Mouse (Mus musculus) spleen, adult 2 months (tissue): Measurements from ENCODE around the gene Fkbp9. TPM values are rescaled to one million over a fixed set of nuclear protein-coding genes. Genes with fewer than 3 reads are reported as not detected.

Source experiments
- DNase-seq, 2 experiments: peaks; one replicate each; pipeline versions ENCODE4 v3.0.0 to v3.0.0-alpha.2; 2012 to 2021; ENCODE audit warnings: low spot score in 2 of 2, low read depth in 1 of 2
- H3K27ac ChIP-seq: fragments of 200-500 bp; 2 replicates; pipeline ENCODE4 v1.5.1; 2012; ENCODE audit warnings: low read length, inconsistent platforms; ENCODE audit not compliant: insufficient read depth
- H3K27me3 ChIP-seq: fragments of 200-500 bp; 2 replicates; pipeline ENCODE4 v1.6.1; 2012; ENCODE audit warnings: mild to moderate bottlenecking, moderate library complexity, low read length, inconsistent platforms; ENCODE audit not compliant: control insufficient read depth, insufficient read depth
- H3K36me3 ChIP-seq: fragments of 200-500 bp; 2 replicates; pipeline ENCODE4 v1.6.1; 2012; ENCODE audit warnings: mild to moderate bottlenecking, low read length, inconsistent platforms; ENCODE audit not compliant: control insufficient read depth, insufficient read depth
- H3K4me1 ChIP-seq: fragments of 200-500 bp; 2 replicates; pipeline ENCODE4 v1.6.1; 2011; ENCODE audit warnings: inconsistent platforms; ENCODE audit not compliant: control insufficient read depth, insufficient read depth, insufficient read length
- H3K4me3 ChIP-seq: fragments of 200-500 bp; 2 replicates; pipeline ENCODE4 v1.5.1; 2011; ENCODE audit warnings: mild to moderate bottlenecking, inconsistent platforms; ENCODE audit not compliant: insufficient read depth, insufficient read length; ENCODE audit errors: extremely low read depth
- CTCF ChIP-seq: fragments of 200-500 bp; IDR thresholded peaks from 2 replicates; pipeline ENCODE4 v1.5.1; 2011; ENCODE audit warnings: mild to moderate bottlenecking, inconsistent platforms; ENCODE audit not compliant: insufficient read depth, insufficient read length, insufficient replicate concordance; ENCODE audit errors: extremely low read depth
- POLR2A ChIP-seq: fragments of 200-500 bp; IDR thresholded peaks from 2 replicates; pipeline ENCODE4 v1.6.1; 2011; ENCODE audit warnings: low read depth, low read length, inconsistent platforms
- WGBS: fragments of 180-500 bp; shearing (Covaris S2); methylation state at CpG from one replicate; pipeline ENCODE4 v1.1.7; 2018; 5-methylcytosine and 5-hydroxymethylcytosine counted together
- polyA plus RNA-seq: library from polyadenylated mRNA; depleted of rRNA; stranded (reverse); fragments of >200 nt; gene quantifications from 2 replicates; pipeline ENCODE4 v1.2.3, GENCODE M21; 2012

Fkbp9 gene
- polyA plus RNA-seq, 1 experiment: 6.7 TPM

DNA sequence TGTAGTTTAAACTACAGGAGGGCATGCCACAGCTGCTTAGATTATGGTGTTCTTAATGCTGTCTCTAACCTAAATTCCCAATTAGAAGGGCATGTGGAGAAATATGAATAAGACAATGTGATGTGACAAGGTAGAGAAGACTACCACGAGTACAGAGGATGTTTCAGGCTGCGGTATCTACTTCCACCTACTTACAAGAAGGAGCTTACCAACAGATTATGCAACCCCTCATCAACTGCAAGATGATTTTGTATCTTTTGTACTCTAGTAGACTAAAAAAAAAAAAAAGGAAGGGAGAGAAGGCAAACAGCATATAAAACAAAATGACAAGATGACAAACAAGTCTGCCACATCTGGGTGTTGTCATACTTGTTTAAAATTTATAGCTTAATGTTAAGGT, 76.5 kb downstream of the Fkbp9 start:
- H3K4me1 ChIP-seq: no peaks in the 10 kb centered on the region

DNA sequence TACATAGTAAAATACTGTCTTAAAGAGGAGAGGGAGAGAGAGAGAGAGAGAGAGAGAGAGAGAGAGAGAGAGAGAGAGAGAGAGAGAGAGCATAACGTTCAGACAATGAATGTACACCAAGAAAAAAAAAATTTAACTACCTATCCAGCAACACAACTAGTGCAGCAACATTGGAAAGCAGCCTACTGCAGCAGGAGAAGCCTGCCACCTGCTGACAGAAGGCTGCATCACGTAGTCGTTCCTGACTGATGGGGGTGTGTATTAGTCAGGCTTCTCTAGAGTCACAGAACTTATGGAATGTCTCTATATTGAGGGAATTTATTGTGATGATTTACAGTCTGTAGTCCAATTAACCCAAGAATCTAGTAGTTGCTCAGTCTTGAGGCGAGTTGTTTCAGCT, 77.1 kb downstream of the Fkbp9 start:
- Histone ChIP-seq H3K27ac (no peak overlapping the region), H3K36me3 (no peaks in the 10 kb centered on the region), H3K27me3 (no peaks in the 10 kb centered on the region), H3K4me1 (no peaks in the 10 kb centered on the region), H3K4me3 (no peak overlapping the region)
- 20% methylated on average over 4 of the region's 4 CpGs for WGBS
- DNase-seq: peak; percentile 31 to 65
- TF ChIP-seq CTCF: peak; percentile 81; the same call in 1 of the 2 replicates
- TF ChIP-seq POLR2A: no peak

More for the DNA sequence above, 76.5 kb downstream of the Fkbp9 start:
- Histone ChIP-seq H3K27me3 (no peaks in the 10 kb centered on the region), H3K27ac (no peak overlapping the region), H3K4me3 (no peak overlapping the region), H3K36me3 (no peaks in the 10 kb centered on the region)
- TF ChIP-seq CTCF (no peak), POLR2A (no peak)
- 74% methylated on average over 2 of the region's 2 CpGs for WGBS
- no peak for DNase-seq

DNA sequence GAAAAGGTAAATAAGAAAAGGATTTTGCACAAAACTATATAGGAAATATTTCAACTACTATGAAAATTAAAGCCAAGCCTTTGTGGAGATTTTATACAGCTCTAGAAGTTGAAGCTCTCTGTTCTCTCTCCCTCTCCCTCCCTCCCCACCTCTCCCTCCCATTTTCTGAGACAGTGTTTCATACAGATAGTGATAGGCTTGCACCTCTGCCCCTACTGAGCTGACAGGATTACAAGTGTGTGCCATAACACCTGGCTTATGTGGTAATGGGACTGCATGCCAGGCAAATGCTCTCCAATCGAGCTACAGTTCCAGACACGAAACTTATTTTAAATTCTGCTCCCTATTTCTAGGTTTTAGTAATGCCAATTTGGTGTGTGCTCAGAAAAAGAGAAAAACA, 79.1 kb downstream of the Fkbp9 start:
- no peaks in the 10 kb centered on the region for H3K36me3 ChIP-seq
- H3K4me1 ChIP-seq: no peaks in the 10 kb centered on the region
- 67% methylated on average over 2 of the region's 2 CpGs for whole genome bisulfite sequencing
- no peaks in the 10 kb centered on the region for H3K27me3 ChIP-seq
- H3K27ac ChIP-seq: no peak overlapping the region
- no peak for DNase-seq
- H3K4me3 ChIP-seq: no peak overlapping the region
- no peak for TF ChIP-seq POLR2A
- no peak for TF ChIP-seq CTCF

DNA sequence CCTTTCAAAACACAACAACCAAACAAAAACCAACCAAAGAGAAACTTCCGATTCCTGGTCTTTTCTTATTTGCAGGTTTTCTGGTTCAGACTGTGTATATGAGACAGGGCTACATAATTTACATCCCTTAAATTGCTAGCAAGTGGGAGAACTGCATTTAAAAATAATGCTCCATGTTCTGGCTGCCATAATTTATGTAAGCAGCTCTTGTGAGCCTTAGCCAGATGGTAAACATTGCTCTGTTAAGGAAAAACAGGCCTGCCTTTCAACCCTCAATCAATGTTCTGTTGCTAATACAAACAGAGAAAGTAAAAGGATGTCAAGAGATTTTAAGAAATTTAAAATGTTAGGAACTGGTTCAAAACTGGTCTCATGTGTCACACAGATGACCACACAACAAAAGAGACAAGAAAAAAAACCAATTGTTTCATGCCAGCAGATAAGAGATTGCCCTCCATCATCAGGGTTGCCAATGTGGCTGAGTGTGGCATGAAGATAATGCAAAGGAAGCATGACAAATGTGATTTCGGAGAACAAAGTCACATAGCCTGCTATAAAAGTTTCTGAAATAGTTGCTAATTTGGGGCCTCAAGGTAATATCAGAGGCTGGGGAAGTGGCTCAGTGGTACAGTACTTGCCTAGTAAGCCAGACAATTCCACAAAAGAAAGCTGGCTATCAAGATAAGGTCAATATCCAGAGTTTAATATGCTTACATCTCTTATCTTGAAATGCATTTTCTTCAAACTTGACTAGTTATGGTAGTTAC, 81.4 kb downstream of the Fkbp9 start:
- no peak overlapping the region; the same call in 1 of the 2 replicates for H3K4me3 ChIP-seq
- H3K36me3 ChIP-seq: no peaks in the 10 kb centered on the region
- no peaks in the 10 kb centered on the region for H3K27me3 ChIP-seq
- no peak for DNase-seq
- TF ChIP-seq CTCF (no peak), POLR2A (no peak)
- no peak overlapping the region for H3K27ac ChIP-seq
- peaks cover 10% of the 10 kb centered on the region; the same call in 1 of the 2 replicates for H3K4me1 ChIP-seq
- 82% methylated on average over 2 of the region's 2 CpGs for WGBS

DNA sequence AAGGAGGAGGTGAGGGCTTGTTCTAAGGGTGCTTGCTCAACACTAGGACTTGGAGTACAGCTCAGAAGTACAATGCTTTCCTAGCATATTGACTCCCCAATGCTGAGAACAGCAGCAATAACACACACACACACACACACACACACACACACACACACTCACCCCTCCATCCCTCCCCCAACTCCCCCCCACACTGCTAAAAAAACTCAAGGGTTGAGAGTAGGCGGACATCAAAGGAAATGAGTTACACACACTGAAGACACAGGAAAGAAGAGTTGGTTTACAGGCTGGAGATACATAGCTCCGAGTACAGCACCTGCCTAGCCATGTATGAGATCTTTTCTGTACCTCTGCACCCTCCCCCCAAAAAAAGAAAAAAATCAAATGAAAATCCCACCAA, 84.4 kb downstream of the Fkbp9 start:
- H3K27ac ChIP-seq: peak overlapping the region; percentile 23; the same call in 1 of the 2 replicates
- H3K27me3 ChIP-seq: no peaks in the 10 kb centered on the region
- WGBS: 15% methylated on average over 2 of the region's 2 CpGs
- no peak overlapping the region for H3K4me3 ChIP-seq
- TF ChIP-seq POLR2A (no peak), CTCF (no peak)
- H3K4me1 ChIP-seq: peaks cover 10% of the 10 kb centered on the region; the same call in 1 of the 2 replicates
- DNase-seq: peak in 1 of 2 experiments; percentile 19
- H3K36me3 ChIP-seq: no peaks in the 10 kb centered on the region

DNA sequence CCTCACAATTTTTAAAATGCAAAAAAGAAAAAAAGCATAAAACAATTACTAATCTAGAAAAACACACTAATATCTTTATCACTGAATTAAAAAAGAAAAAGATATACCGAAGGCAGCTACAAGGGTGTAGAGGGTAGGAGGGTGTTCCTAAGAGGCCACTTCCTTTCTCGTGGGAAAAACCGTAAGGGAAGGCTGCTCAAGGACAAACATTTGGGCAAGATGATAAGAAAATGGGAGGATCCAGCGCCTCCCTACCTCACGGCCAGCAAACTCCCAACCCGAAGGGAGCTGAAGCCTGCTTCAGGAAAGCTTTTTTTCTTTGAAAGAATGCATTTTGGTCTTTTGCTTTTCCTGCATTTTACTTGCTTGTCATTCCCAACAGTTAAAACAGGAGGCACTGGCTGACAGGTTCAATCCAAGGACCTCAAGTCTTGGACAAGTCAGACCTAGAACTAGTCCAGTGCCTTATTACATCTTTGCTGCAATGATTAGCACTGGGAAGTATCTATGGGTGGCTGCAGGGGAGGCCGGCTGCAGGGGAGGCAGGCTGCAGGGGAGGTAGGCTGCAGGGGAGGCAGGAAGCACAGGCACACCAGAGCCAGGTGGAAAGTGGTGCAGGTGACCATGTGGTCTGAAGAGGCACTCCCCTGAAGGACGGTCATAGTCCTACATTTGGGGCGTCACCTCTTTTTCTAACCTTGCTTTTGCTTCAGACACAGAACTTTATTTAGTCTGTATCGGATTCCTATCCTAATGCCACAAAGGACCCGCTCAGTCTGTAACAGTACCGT, 85.9 kb downstream of the Fkbp9 start:
- WGBS: 54% methylated on average over 12 of the region's 12 CpGs
- Histone ChIP-seq H3K4me3 (no peak overlapping the region), H3K27me3 (no peaks in the 10 kb centered on the region), H3K36me3 (no peaks in the 10 kb centered on the region), H3K27ac (peak overlapping the region; percentile 30; the same call in 1 of the 2 replicates), H3K4me1 (peaks cover 10% of the 10 kb centered on the region; the same call in 1 of the 2 replicates)
- no peak for DNase-seq
- TF ChIP-seq POLR2A: no peak
- TF ChIP-seq CTCF: no peak
